Mouse (Mus musculus): ENCODE data around the gene Alpl. TPM values are rescaled to one million over a fixed set of nuclear protein-coding genes. Genes with fewer than 3 reads are reported as not detected.

Gene Alpl
- polyA plus RNA-seq, 1 experiment from 2014 or later = 15.5 TPM

Other genes with a start within 250 kb of the Alpl start
- gene Ldlrad2, start 221.8 kb downstream of the Alpl start, polyA plus RNA-seq (2015; fragmentation: Nextera tagmentation; extraction: Ambion mirVana) = not detected in 2 replicates
- 26.3 and 27.1 TPM in 2 replicates for gene Usp48, start 202.6 kb downstream of the Alpl start, polyA plus RNA-seq (2015; fragmentation: Nextera tagmentation; extraction: Ambion mirVana)
- gene Rap1gap, start 131.7 kb downstream of the Alpl start, polyA plus RNA-seq (2015; fragmentation: Nextera tagmentation; extraction: Ambion mirVana) = 3.0 and 4.4 TPM in 2 replicates
- gene Ece1, start 65.9 kb upstream of the Alpl start, polyA plus RNA-seq (2015; fragmentation: Nextera tagmentation; extraction: Ambion mirVana) = 16.3 and 23.4 TPM in 2 replicates
- 5.6 and 6.4 TPM in 2 replicates for gene Eif4g3, start 196.6 kb upstream of the Alpl start, polyA plus RNA-seq (2015; fragmentation: Nextera tagmentation; extraction: Ambion mirVana)

All from liver, embryonic 16.5 days (tissue).